Mouse (Mus musculus) testis, adult 2 months (tissue): Measurements from ENCODE around the gene Ftl1.

Experiments
- CTCF ChIP-seq: fragments of 200-500 bp; IDR thresholded peaks from 2 replicates; pipeline ENCODE4 v1.5.1; 2012; ENCODE audit warnings: low read depth, mild to moderate bottlenecking, inconsistent platforms, low read length, moderate library complexity; ENCODE audit not compliant: control insufficient read depth, insufficient read depth, insufficient replicate concordance
- POLR2A ChIP-seq: fragments of 200-500 bp; IDR thresholded peaks from 2 replicates; pipeline ENCODE4 v1.6.1; 2012; ENCODE audit warnings: low read depth, mild to moderate bottlenecking, inconsistent platforms, low read length, moderate library complexity; ENCODE audit not compliant: control insufficient read depth

GRCm38 (mm10) chr7:45460377-45460776 lies 693 bp upstream of the Ftl1 start:
- TF ChIP-seq POLR2A: no peak
- TF ChIP-seq CTCF: no peak
